Mouse (Mus musculus): Measurements from ENCODE around the gene Pgpep1l. TPM values are rescaled to one million over a fixed set of nuclear protein-coding genes. Genes with fewer than 3 reads are reported as not detected.

Gene Pgpep1l
- polyA plus RNA-seq, 1 experiment from 2014 or later, result not detected

DNA sequence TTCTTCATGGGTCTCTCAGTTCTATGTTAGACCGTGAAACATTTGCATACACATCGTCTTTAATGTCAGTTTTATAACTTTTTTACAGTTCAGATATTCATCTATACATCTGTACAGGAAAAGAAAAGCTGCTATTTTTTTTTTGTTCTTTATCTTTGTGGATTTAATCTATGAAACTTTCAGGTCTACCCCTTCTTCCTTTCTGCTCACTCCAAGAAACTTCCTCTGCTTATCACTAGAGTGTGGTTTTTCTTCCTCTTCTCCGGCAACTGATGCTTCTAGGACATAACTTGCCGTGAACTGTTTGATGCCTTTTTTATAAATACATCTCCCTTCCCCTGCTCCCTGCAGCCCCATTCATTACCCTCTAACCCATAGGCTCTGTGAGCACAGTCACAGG is 36.4 kb downstream of the Pgpep1l start:
- no peaks in the 10 kb centered on the region for H3K27me3 ChIP-seq
- H3K4me2 ChIP-seq, result no peak overlapping the region
- H3K27ac ChIP-seq, result no peak overlapping the region
- ATAC-seq (ENCODE audit: low read depth) (no peak), DNase-seq (no peak)
- H3K36me3 ChIP-seq, result peaks cover 28% of the 10 kb centered on the region
- WGBS (ENCODE audit: insufficient replicate concordance), result 46% methylated on average over 4 of the region's 4 CpGs
- H3K4me3 ChIP-seq (replicated peaks), result no peak overlapping the region
- H3K4me1 ChIP-seq (replicated peaks), result no peaks in the 10 kb centered on the region
- no peak overlapping the region for H3K9ac ChIP-seq
- H3K9me3 ChIP-seq (replicated peaks), result no peaks in the 10 kb centered on the region

DNA sequence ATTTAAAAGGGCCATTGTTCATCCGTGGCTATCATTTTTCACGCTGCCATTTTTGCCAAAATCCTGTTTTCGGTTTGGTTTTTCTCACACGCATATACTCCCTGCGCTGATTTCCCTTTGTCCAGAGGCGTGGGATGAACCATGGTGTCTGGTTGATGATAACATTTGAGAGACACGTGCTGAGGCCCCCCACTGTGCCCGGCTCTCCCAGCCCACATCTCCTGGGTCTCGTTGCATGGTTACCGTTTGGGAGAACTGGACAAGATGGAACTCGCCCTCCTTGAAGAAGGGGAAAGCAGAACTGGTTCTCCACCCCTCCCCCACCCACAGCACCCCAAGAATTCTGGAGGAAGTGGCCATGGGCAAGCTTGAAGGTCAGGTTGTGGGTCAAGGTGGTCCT is 37.0 kb downstream of the Pgpep1l start:
- Histone ChIP-seq H3K27ac (no peak overlapping the region), H3K9ac (no peak overlapping the region), H3K27me3 (no peaks in the 10 kb centered on the region), H3K4me3 (replicated peaks) (no peak overlapping the region), H3K4me1 (replicated peaks) (no peaks in the 10 kb centered on the region), H3K36me3 (peaks cover 34% of the 10 kb centered on the region), H3K4me2 (no peak overlapping the region), H3K9me3 (replicated peaks) (no peaks in the 10 kb centered on the region)
- 68% methylated on average over 11 of the region's 11 CpGs for WGBS (ENCODE audit: insufficient replicate concordance)
- no peak for DNase-seq
- ATAC-seq (ENCODE audit: low read depth), result no peak

DNA sequence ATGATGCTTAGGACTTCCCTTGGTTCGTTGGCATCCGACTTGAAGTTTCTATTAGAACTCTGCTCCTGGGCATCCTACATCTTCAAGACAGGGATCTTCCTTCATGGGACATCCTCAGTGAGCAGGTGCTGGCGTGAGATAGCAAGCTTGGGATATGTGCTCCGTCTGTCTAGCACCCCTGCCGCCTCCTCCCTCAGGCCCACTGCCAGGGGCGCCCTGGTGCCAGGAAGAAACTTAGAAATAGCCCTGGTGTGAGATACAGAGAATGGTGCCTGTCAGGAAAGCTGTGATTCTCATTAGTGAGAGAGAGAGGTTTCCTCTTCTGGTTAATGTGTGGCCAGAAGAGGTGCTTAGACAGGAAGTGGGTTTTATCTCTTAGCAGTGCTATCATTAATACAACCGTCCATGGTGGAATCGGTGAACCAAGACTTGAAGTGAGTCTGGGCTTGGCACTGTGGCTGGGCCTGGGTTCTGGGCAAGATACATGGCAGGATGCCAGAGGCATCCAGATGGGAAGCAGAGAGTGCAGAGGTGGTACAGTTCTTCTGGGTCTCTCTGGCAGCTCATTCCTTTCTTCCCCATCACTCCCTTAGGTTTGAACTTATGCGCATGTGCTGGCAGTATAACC is 38.5 kb downstream of the Pgpep1l start:
- peaks cover 37% of the 10 kb centered on the region for H3K36me3 ChIP-seq
- H3K9me3 ChIP-seq (replicated peaks), result no peaks in the 10 kb centered on the region
- H3K27me3 ChIP-seq, result no peaks in the 10 kb centered on the region
- H3K4me2 ChIP-seq, result no peak overlapping the region
- H3K4me3 ChIP-seq (replicated peaks), result no peak overlapping the region
- H3K9ac ChIP-seq, result no peak overlapping the region
- H3K27ac ChIP-seq, result no peak overlapping the region
- ATAC-seq (ENCODE audit: low read depth) (no peak), DNase-seq (no peak)
- no peaks in the 10 kb centered on the region for H3K4me1 ChIP-seq (replicated peaks)
- 62% methylated on average over 9 of the region's 9 CpGs for WGBS (ENCODE audit: insufficient replicate concordance)

GRCm38 (mm10) chr7:68224006-68224405 is 40.0 kb downstream of the Pgpep1l start:
- 87% methylated on average over 5 of the region's 5 CpGs for WGBS (ENCODE audit: insufficient replicate concordance)
- Histone ChIP-seq H3K9me3 (replicated peaks) (no peaks in the 10 kb centered on the region), H3K4me2 (no peak overlapping the region), H3K27me3 (no peaks in the 10 kb centered on the region), H3K4me1 (replicated peaks) (no peaks in the 10 kb centered on the region), H3K9ac (no peak overlapping the region), H3K4me3 (replicated peaks) (no peak overlapping the region), H3K36me3 (peaks cover 50% of the 10 kb centered on the region), H3K27ac (no peak overlapping the region)
- no peak for DNase-seq
- ATAC-seq (ENCODE audit: low read depth), result no peak

GRCm38 (mm10) chr7:68223356-68223808 is 40.7 kb downstream of the Pgpep1l start:
- Histone ChIP-seq H3K27ac (no peak overlapping the region), H3K4me2 (no peak overlapping the region), H3K9ac (no peak overlapping the region), H3K9me3 (replicated peaks) (no peaks in the 10 kb centered on the region), H3K4me3 (replicated peaks) (no peak overlapping the region), H3K4me1 (replicated peaks) (no peaks in the 10 kb centered on the region), H3K36me3 (peaks cover 55% of the 10 kb centered on the region), H3K27me3 (no peaks in the 10 kb centered on the region)
- no peak for DNase-seq
- ATAC-seq (ENCODE audit: low read depth), result no peak
- WGBS (ENCODE audit: insufficient replicate concordance), result 76% methylated on average over 13 of the region's 13 CpGs

- no peak for DNase-seq
- Histone ChIP-seq H3K4me3 (replicated peaks) (no peak overlapping the region), H3K27me3 (no peaks in the 10 kb centered on the region), H3K9me3 (replicated peaks) (no peaks in the 10 kb centered on the region), H3K36me3 (peaks cover 60% of the 10 kb centered on the region), H3K9ac (no peak overlapping the region), H3K4me1 (replicated peaks) (no peaks in the 10 kb centered on the region), H3K27ac (no peak overlapping the region), H3K4me2 (no peak overlapping the region)
- 80% methylated on average over 9 of the region's 9 CpGs for WGBS (ENCODE audit: insufficient replicate concordance)
- no peak for ATAC-seq (ENCODE audit: low read depth)
These were observed 42.3 kb downstream of the Pgpep1l start for GRCm38 (mm10) chr7:68221677-68222230.

GRCm38 (mm10) chr7:68218879-68219278 is 45.2 kb downstream of the Pgpep1l start:
- WGBS (ENCODE audit: insufficient replicate concordance), result 81% methylated on average over 11 of the region's 11 CpGs
- no peaks in the 10 kb centered on the region for H3K4me1 ChIP-seq (replicated peaks)
- peaks cover 68% of the 10 kb centered on the region for H3K36me3 ChIP-seq
- no peaks in the 10 kb centered on the region for H3K27me3 ChIP-seq
- no peak overlapping the region for H3K4me2 ChIP-seq
- no peak overlapping the region for H3K4me3 ChIP-seq (replicated peaks)
- H3K27ac ChIP-seq, result no peak overlapping the region
- DNase-seq (no peak), ATAC-seq (ENCODE audit: low read depth) (no peak)
- no peak overlapping the region for H3K9ac ChIP-seq
- no peaks in the 10 kb centered on the region for H3K9me3 ChIP-seq (replicated peaks)

- no peak overlapping the region for H3K4me3 ChIP-seq (replicated peaks)
- peaks cover 70% of the 10 kb centered on the region for H3K36me3 ChIP-seq
- no peak overlapping the region for H3K4me2 ChIP-seq
- H3K4me1 ChIP-seq (replicated peaks), result no peaks in the 10 kb centered on the region
- no peak overlapping the region for H3K9ac ChIP-seq
- ATAC-seq (ENCODE audit: low read depth), result no peak
- 90% methylated on average over 18 of the region's 18 CpGs for WGBS (ENCODE audit: insufficient replicate concordance)
- no peak overlapping the region for H3K27ac ChIP-seq
- no peak for DNase-seq
- H3K9me3 ChIP-seq (replicated peaks), result no peaks in the 10 kb centered on the region
- H3K27me3 ChIP-seq, result no peaks in the 10 kb centered on the region
These were observed 48.4 kb downstream of the Pgpep1l start for GRCm38 (mm10) chr7:68215522-68216070.

- Histone ChIP-seq H3K27ac (no peak overlapping the region), H3K4me2 (no peak overlapping the region), H3K9me3 (replicated peaks) (no peaks in the 10 kb centered on the region), H3K9ac (no peak overlapping the region), H3K36me3 (peaks cover 70% of the 10 kb centered on the region), H3K4me1 (replicated peaks) (no peaks in the 10 kb centered on the region), H3K27me3 (no peaks in the 10 kb centered on the region), H3K4me3 (replicated peaks) (no peak overlapping the region)
- 67% methylated on average over 5 of the region's 5 CpGs for WGBS (ENCODE audit: insufficient replicate concordance)
- DNase-seq (no peak), ATAC-seq (ENCODE audit: low read depth) (no peak)
These were observed 50.2 kb downstream of the Pgpep1l start for GRCm38 (mm10) chr7:68213842-68214241.

DNA sequence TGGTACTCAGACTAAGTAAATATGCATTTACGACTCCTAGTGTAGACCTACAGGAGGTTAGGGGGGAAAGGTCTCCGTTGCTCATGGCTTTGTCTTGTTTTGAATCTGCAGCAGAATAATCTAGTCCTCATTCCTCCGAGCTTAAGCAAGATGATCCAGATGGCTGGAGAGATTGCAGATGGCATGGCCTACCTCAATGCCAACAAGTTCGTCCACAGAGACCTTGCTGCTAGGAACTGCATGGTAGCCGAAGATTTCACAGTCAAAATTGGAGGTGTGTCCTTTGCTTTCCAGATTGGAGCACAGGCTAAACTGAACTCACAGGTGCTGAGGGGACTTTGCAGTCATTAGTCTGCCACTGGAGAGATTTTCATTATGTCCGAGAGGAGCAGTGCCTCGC is 52.1 kb downstream of the Pgpep1l start:
- WGBS (ENCODE audit: insufficient replicate concordance), result 76% methylated on average over 7 of the region's 7 CpGs
- no peak for ATAC-seq (ENCODE audit: low read depth)

DNA sequence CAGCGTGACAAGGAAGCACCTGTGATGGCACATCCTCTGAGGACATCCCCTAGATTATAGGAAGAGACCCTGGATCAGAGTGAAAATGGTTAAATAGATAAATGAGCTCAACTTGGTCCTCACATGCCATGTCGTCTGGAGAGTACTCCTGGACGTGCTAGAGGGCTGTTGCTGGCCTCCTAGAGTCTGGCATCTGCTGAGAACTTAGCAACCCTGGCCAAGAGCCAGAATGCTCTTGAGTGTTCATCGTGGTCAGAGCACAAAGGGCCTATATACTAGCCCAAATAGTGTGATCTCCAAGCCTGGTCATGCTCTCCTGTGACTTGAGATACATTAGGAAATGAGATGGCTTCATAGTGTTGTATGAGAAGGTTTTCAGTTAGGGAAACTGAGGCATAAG is 53.6 kb downstream of the Pgpep1l start:
- H3K36me3 ChIP-seq, result peaks cover 75% of the 10 kb centered on the region
- ATAC-seq (ENCODE audit: low read depth) (no peak), DNase-seq (no peak)
- H3K9me3 ChIP-seq (replicated peaks), result no peaks in the 10 kb centered on the region
- H3K27me3 ChIP-seq, result no peaks in the 10 kb centered on the region
- no peak overlapping the region for H3K4me3 ChIP-seq (replicated peaks)
- H3K4me1 ChIP-seq (replicated peaks), result no peaks in the 10 kb centered on the region
- H3K4me2 ChIP-seq, result no peak overlapping the region
- WGBS (ENCODE audit: insufficient replicate concordance), result 77% methylated on average over 4 of the region's 4 CpGs
- H3K9ac ChIP-seq, result no peak overlapping the region
- H3K27ac ChIP-seq, result no peak overlapping the region

More for the DNA sequence above, 52.1 kb downstream of the Pgpep1l start:
- peaks cover 76% of the 10 kb centered on the region for H3K36me3 ChIP-seq
- no peaks in the 10 kb centered on the region for H3K27me3 ChIP-seq
- DNase-seq, result no peak
- no peak overlapping the region for H3K4me2 ChIP-seq
- no peak overlapping the region for H3K4me3 ChIP-seq (replicated peaks)
- no peaks in the 10 kb centered on the region for H3K9me3 ChIP-seq (replicated peaks)
- no peaks in the 10 kb centered on the region for H3K4me1 ChIP-seq (replicated peaks)
- H3K27ac ChIP-seq, result no peak overlapping the region
- no peak overlapping the region for H3K9ac ChIP-seq

DNA sequence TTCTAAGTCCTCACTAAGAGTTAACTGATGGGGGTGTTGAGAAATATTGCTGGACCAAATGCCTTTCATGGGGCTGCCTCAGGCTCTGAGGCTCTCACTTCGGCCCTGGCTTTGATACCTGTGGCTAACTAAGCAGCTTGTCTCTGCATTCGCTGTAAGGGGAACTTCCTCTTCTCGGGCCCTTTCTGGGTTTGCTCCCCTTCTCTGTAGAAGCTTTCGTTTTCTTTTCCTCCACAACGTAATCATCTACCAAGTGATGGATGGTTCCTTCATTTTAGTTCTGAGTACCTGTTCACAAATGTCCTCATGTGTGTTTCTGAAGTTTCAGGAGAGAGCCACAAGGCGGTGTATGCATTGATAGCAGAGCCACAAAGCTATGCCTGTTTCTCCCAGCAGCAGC is 55.0 kb downstream of the Pgpep1l start:
- Histone ChIP-seq H3K27me3 (no peaks in the 10 kb centered on the region), H3K9me3 (replicated peaks) (no peaks in the 10 kb centered on the region), H3K36me3 (peaks cover 63% of the 10 kb centered on the region), H3K9ac (no peak overlapping the region), H3K27ac (no peak overlapping the region), H3K4me3 (replicated peaks) (no peak overlapping the region), H3K4me2 (no peak overlapping the region), H3K4me1 (replicated peaks) (no peaks in the 10 kb centered on the region)
- DNase-seq (no peak), ATAC-seq (ENCODE audit: low read depth) (no peak)
- WGBS (ENCODE audit: insufficient replicate concordance), result 68% methylated on average over 6 of the region's 6 CpGs

Measured in liver, embryonic 13.5 days (tissue).